Mouse (Mus musculus) forebrain, embryonic 12.5 days (tissue): ENCODE results near the gene D230025D16Rik. TPM values are rescaled to one million over a fixed set of nuclear protein-coding genes. Genes with fewer than 3 reads are reported as not detected.
"Not testable (repeated sequence)": the region's sequence is repeated elsewhere in the genome, so short reads cannot be mapped to it uniquely, and the experiment has no call there.

Source experiments
- ATAC-seq: fragments of 200-750 bp; cut with Nextera tagmentation; 2 replicates; pipeline ENCODE4 v1.8.0; 2017; ENCODE audit warnings: moderate TSS enrichment; ENCODE audit not compliant: low FRiP score
- H3K27ac ChIP-seq: fragments of 300-500 bp; sonication (generic); 2 replicates; pipeline ENCODE4 v1.5.1; 2016; ENCODE audit warnings: mild to moderate bottlenecking
- H3K27me3 ChIP-seq: fragments of 300-500 bp; sonication (generic); 2 replicates; pipeline ENCODE4 v1.6.1; 2016; ENCODE audit warnings: mild to moderate bottlenecking
- H3K36me3 ChIP-seq: fragments of 300-500 bp; sonication (generic); replicated peaks from 2 replicates; pipeline ENCODE4 v1.6.1; 2016; ENCODE audit warnings: mild to moderate bottlenecking
- H3K4me1 ChIP-seq: fragments of 300-500 bp; sonication (generic); 2 replicates; pipeline ENCODE4 v1.6.1; 2016
- H3K4me2 ChIP-seq: fragments of 300-500 bp; sonication (generic); 2 replicates; pipeline ENCODE4 v1.6.1; 2016; ENCODE audit warnings: mild to moderate bottlenecking, moderate library complexity
- H3K4me3 ChIP-seq: fragments of 300-500 bp; sonication (generic); replicated peaks from 2 replicates; pipeline ENCODE4 v1.5.1; 2016; ENCODE audit warnings: mild to moderate bottlenecking
- H3K9ac ChIP-seq: fragments of 300-500 bp; sonication (generic); 2 replicates; pipeline ENCODE4 v1.6.1; 2016; ENCODE audit warnings: mild to moderate bottlenecking
- H3K9me3 ChIP-seq: fragments of 300-500 bp; sonication (generic); 2 replicates; pipeline ENCODE4 v1.6.1; 2016
- WGBS: fragments of 180-500 bp; shearing (Covaris S2); methylation state at CpG from one replicate; pipeline ENCODE4 v1.1.7; 2016; 5-methylcytosine and 5-hydroxymethylcytosine counted together
- polyA plus RNA-seq: library from polyadenylated mRNA; unstranded; fragments of >200 nt; fragmentation: Nextera tagmentation; extraction: Ambion mirVana; gene quantifications from 2 replicates; pipeline ENCODE4 v1.2.1, GENCODE M21; 2016

D230025D16Rik gene
- polyA plus RNA-seq, 1 experiment from 2014 or later: 26.5 TPM

DNA sequence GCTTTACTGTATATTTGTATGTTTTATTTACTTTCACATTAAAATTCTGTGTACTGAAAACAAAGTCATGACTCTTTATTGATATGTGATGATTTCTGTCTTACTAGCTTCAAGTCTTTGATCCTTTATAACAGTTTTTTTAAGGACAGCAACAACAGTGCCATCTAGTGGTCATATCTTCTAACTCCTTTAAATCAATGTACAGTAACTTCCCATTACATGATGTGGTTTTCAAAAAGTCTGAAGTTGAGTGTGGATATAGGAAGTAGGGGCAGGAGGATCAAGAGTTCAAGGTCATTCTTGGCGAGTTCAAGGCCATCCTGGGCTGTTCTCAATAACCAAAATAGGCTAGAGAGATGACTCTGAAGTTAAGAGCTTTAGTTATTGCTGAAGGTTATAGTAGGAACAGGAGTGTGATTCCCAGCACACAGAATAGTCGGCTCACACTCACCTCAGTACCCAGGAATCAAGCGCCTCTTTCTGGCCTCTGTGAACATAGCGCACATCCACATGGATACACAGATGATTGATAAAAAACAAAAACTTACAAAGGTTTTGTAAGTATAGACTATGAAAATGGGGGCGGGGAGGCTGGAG, 6.9 kb upstream of the D230025D16Rik start:
- ATAC-seq: peak; percentile 65; the same call in 1 of the 2 replicates
- H3K27ac ChIP-seq: no peak overlapping the region
- no peaks in the 10 kb centered on the region for H3K9me3 ChIP-seq
- H3K4me2 ChIP-seq: no peak overlapping the region
- peaks cover 13% of the 10 kb centered on the region; the same call in 1 of the 2 replicates for H3K36me3 ChIP-seq
- no peaks in the 10 kb centered on the region for H3K27me3 ChIP-seq
- no peaks in the 10 kb centered on the region for H3K4me1 ChIP-seq
- H3K9ac ChIP-seq: no peak overlapping the region
- 82% methylated on average over 5 of the region's 5 CpGs for WGBS
- no peak overlapping the region for H3K4me3 ChIP-seq

DNA sequence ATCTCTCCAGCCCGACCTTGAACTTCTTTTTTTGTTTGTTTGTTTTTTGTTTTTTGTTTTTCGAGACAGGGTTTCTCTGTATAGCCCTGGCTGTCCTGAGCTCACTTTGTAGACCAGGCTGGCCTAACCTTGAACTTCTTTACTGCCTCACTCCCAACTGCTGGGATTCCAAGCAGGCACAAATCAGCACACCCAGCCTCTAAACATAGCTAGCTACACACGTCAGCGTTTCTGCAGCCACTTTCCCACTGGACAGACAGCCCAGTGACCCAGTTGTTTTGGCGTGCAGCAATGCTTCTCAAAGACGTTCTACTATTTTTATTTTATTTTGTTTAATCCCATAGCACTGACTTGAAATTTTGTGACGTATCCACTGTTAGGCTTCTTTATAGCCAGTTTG, 1.1 kb upstream of the D230025D16Rik start:
- Histone ChIP-seq H3K9ac (no peak overlapping the region), H3K4me2 (no peak overlapping the region), H3K4me1 (peaks cover 18% of the 10 kb centered on the region), H3K36me3 (no peaks in the 10 kb centered on the region), H3K27me3 (no peaks in the 10 kb centered on the region), H3K4me3 (no peak overlapping the region), H3K9me3 (no peaks in the 10 kb centered on the region), H3K27ac (no peak overlapping the region)
- 84% methylated on average over 7 of the region's 7 CpGs for WGBS
- no peak for ATAC-seq

DNA sequence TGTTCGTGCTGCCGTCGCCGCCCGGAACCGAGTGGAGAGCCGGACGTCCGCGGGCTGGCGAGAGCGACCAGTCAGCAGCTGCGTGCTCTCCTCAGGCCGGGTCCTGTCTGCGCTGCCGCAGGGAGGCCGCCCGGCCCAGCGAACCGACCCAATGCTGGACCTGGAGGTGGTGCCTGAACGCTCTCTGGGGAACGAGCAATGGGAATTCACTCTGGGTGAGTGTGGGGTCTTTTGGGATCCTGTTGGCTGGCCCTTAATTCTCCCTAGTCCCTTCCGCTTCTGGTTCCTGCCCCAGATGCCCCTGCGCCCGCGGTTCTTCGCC, 288 bp downstream of the D230025D16Rik start:
- Histone ChIP-seq H3K27ac (peak overlapping the region; percentile 79), H3K36me3 (no peaks in the 10 kb centered on the region), H3K4me2 (peak overlapping the region; percentile 83), H3K4me1 (peaks cover 18% of the 10 kb centered on the region), H3K9me3 (no peaks in the 10 kb centered on the region), H3K4me3 (peak overlapping the region; percentile 94), H3K27me3 (no peaks in the 10 kb centered on the region), H3K9ac (peak overlapping the region; percentile 90)
- ATAC-seq: no peak
- under 1% methylated on average over 27 of the region's 27 CpGs for WGBS

DNA sequence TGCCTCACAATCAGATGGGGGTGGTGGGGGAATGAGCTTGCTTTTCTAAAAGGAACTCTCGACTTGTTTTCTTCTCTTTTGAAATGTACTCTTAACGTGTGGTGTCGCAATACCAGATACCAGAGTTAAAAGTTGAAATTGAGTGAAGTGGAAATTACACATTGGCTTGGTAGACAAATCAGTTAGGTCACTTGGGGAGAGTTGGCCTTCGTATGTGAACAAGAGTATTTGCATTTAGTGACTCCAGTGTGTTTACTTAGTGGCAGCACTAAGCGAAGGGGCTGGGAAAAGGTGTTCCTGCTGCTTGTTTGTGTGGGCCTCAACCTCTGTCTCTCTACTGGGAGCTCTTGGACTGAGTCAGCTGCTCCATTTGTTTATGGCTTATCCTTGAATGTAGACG, 972 bp downstream of the D230025D16Rik start:
- ATAC-seq: no peak
- no peaks in the 10 kb centered on the region for H3K27me3 ChIP-seq
- H3K36me3 ChIP-seq: no peaks in the 10 kb centered on the region
- peak overlapping the region; percentile 83 for H3K4me2 ChIP-seq
- H3K27ac ChIP-seq: no peak overlapping the region
- no peaks in the 10 kb centered on the region for H3K9me3 ChIP-seq
- peaks cover 18% of the 10 kb centered on the region for H3K4me1 ChIP-seq
- peak overlapping the region; percentile 90 for H3K9ac ChIP-seq
- 31% methylated on average over 6 of the region's 6 CpGs for WGBS
- H3K4me3 ChIP-seq: peak overlapping the region; percentile 94

DNA sequence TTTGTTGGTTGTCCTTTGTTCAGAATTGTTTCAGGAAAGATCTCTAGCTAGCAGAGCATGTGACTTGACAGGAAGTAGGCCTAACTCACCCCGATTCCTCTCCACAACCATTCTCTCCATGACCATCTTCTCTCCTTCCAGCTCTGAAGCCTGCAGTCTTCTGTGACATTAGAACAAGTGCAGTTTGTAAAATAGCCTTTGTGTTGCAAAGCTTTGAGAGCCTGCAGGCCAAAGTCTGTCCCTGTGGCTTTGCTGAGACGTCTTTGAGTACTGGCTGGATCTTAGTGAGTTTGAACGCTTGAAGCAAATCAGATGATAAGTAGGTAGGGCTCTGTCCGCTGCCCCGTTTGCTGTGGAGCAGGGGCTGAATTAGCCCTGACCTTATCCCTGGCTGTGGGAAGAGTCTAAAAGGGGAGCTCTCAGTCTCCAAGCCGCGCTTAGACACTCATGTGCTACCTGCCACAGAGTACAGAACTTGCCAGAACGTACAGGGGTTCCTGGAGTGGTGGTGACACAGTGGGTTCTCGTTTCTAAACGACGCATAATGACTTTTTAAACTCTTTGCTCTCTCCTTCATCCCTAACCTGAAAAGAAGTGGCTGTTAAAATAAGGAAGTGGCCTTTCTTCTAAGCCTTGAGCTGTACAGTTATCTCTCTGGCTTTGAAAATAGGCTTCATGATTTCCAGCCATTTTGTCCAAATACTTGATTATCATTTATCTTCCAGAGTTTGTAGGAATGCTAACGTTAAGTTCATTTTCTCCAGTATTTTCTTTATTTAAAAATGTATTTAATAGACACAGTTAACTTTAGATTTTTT, 6.8 kb downstream of the D230025D16Rik start:
- WGBS: 87% methylated on average over 12 of the region's 12 CpGs
- Histone ChIP-seq H3K4me1 (no peaks in the 10 kb centered on the region), H3K27me3 (no peaks in the 10 kb centered on the region), H3K4me3 (no peak overlapping the region), H3K36me3 (peaks cover 19% of the 10 kb centered on the region; the same call in 1 of the 2 replicates), H3K4me2 (no peak overlapping the region), H3K9me3 (no peaks in the 10 kb centered on the region), H3K27ac (no peak overlapping the region), H3K9ac (no peak overlapping the region)
- no peak for ATAC-seq

DNA sequence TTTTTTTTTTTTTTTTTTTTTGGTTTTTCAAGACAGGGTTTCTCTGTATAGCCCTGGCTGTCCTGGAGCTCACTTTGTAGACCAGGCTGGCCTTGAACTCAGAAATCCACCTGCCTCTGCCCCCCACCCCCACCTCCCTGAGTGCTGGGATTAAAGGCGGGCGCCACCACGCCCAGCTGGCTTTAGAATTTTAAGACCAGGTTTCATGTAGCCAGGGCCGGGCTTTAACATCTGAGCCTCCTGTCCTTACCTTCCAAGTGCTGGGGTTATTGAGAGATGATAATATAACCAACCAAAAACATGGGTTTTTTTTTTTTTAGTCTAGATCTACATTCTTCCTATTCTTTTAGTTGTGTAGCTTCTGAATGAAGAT, 7.4 kb downstream of the D230025D16Rik start:
- peaks cover 21% of the 10 kb centered on the region; the same call in 1 of the 2 replicates for H3K36me3 ChIP-seq
- H3K4me1 ChIP-seq, H3K4me2 ChIP-seq, H3K9me3 ChIP-seq, ATAC-seq, H3K9ac ChIP-seq, H3K27ac ChIP-seq, H3K27me3 ChIP-seq, H3K4me3 ChIP-seq: not testable (repeated sequence)
- WGBS: 91% methylated on average over 4 of the region's 4 CpGs

DNA sequence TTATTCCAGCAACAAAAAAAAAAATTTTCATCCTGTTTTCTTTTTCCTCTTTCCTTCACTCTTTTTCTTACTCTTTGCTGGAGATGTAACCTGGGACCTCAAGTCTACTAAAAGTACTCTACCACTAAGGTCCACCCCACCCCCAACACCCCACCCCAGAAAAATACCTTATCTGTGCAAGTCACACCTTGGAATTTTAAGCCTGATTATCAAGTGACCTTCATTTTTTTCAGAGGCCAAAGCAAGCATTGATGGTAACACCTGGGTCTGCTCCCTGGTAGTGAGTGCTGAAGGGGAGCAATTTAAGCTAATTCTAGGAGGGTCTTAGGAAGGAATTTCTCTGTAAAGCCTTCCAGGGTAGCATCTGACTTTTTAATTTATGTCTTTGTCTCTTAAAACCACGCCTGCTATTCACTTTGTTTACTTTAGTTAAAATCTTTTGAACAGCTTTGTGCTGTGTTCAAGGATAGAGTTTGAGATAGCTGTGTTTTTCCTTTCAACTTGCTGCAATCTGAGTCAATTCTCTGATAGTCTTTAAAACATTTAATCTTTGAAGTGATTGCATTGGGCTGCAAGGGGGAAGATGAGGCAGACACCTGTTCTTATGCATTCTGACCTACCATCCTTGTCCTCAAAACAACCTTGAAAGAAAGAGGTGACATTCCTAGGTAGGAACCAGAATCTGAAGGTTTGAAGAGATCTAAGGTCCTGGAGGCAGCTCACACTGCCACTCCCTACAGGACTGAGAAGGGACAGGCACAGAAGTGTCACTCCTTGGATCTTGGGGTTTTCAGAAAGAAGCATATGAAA, 8.4 kb downstream of the D230025D16Rik start:
- Histone ChIP-seq H3K27ac (no peak overlapping the region), H3K27me3 (no peaks in the 10 kb centered on the region), H3K4me2 (no peak overlapping the region), H3K4me1 (no peaks in the 10 kb centered on the region), H3K4me3 (no peak overlapping the region), H3K36me3 (peaks cover 21% of the 10 kb centered on the region; the same call in 1 of the 2 replicates), H3K9ac (no peak overlapping the region), H3K9me3 (no peaks in the 10 kb centered on the region)
- 82% methylated on average over 1 of the region's 1 CpGs for WGBS
- no peak for ATAC-seq

DNA sequence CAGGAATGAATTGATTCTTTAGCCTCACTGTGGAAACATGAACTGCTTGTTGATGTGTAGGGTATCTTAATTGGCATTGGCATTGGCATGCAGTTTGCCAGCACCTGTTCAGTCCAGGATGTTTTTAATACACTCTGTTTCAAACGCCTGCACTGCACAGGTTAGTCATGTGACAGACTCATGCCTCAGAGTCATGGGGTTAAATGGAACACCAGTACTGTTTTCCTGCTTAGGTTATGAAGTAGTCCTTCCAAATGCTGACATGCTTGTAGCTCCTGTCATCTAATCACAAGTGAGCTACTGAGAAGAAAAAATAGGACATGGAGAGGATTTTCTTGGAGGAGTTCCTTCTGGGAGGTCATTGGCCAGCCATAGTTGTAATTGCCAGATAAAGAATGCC, 10.3 kb downstream of the D230025D16Rik start:
- no peak overlapping the region for H3K27ac ChIP-seq
- H3K9ac ChIP-seq: no peak overlapping the region
- no peak overlapping the region for H3K4me2 ChIP-seq
- WGBS: 82% methylated on average over 1 of the region's 1 CpGs
- ATAC-seq: no peak
- no peaks in the 10 kb centered on the region for H3K27me3 ChIP-seq
- no peaks in the 10 kb centered on the region for H3K4me1 ChIP-seq
- H3K4me3 ChIP-seq: no peak overlapping the region
- no peaks in the 10 kb centered on the region for H3K9me3 ChIP-seq
- H3K36me3 ChIP-seq: peaks cover 31% of the 10 kb centered on the region

DNA sequence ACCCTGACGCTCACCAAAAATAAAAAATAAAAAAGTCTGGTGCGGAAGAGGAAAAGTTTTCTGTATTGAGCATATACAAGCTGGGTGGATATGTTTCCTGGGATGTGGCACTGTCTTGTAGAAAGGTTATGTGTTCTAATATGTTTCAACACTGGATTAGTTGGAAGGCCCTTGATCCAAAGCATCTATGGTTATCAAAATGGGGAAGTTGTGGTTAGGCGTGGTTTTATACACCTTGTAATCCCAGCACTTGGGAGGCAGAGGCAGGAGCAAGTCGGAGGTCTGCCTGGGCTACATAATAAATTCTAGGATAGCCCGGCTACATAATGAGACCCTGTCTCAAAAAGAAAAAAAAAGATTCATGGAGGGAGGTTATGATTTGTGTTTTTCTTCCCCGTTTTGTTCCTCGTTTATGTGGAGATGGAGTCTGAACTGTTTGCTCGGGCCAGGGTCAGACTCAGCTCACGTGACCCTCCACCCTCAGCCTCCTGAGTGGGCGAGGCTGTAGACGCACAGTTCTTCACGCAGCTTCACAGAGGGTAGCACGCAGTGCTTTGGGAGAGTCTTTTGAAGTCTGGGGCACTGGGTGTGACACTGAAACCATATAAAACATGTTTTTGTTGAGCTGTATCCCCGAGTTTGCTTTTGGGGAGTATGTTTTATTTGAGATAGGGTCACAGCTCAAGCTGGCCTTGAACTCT, 12.6 kb downstream of the D230025D16Rik start:
- no peak overlapping the region for H3K4me3 ChIP-seq
- H3K27ac ChIP-seq: no peak overlapping the region
- no peaks in the 10 kb centered on the region for H3K9me3 ChIP-seq
- no peaks in the 10 kb centered on the region for H3K4me1 ChIP-seq
- no peak overlapping the region for H3K4me2 ChIP-seq
- H3K36me3 ChIP-seq: peaks cover 52% of the 10 kb centered on the region
- 91% methylated on average over 14 of the region's 14 CpGs for WGBS
- ATAC-seq: no peak
- no peak overlapping the region for H3K9ac ChIP-seq
- H3K27me3 ChIP-seq: no peaks in the 10 kb centered on the region

DNA sequence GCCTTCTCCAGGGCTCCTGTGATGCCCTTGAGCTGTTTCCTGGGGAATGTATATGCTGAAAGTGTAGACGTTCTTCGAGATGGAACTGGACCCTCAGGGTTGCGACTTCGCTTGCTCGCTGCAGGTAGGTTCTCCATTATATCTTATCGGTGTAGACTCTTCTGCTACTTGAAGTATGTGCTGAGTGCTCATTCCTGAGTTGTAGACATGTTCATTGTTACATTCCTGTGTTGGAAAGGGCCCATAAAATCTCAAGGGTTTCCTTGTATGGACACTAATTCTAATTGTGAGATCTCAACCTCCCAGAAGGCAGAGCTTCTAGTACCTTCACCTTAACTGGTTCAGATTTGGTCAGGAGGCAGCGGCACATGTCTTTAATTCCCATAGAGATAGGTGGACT, 16.1 kb downstream of the D230025D16Rik start:
- no peak for ATAC-seq
- no peaks in the 10 kb centered on the region for H3K4me1 ChIP-seq
- no peak overlapping the region for H3K4me3 ChIP-seq
- H3K36me3 ChIP-seq: peaks cover 42% of the 10 kb centered on the region
- WGBS: 97% methylated on average over 7 of the region's 7 CpGs
- no peak overlapping the region for H3K9ac ChIP-seq
- no peaks in the 10 kb centered on the region for H3K9me3 ChIP-seq
- H3K27me3 ChIP-seq: no peaks in the 10 kb centered on the region
- H3K27ac ChIP-seq: no peak overlapping the region
- H3K4me2 ChIP-seq: no peak overlapping the region

DNA sequence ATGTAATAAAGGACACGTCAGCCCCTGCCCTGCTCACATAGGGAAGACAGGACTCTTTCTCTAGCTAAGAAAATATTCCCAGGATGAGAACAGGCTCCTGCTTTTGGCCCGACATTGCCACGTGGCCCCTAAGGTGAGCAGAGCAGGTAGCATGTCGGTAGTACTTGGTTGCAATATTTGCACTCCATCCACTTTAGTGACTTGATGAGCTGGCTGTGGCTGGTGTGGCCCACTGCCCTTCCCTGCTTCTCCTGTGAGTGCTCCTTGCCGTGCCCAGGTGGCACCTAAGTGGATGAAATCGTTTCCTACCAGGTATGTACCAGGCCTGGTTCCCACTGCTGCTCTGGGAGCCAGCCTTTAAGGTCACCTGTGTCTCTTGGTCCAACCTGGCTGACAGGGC, 27.0 kb downstream of the D230025D16Rik start:
- Histone ChIP-seq H3K4me2 (no peak overlapping the region), H3K27ac (no peak overlapping the region), H3K9me3 (no peaks in the 10 kb centered on the region), H3K9ac (no peak overlapping the region), H3K4me3 (no peak overlapping the region), H3K36me3 (peaks cover 52% of the 10 kb centered on the region), H3K4me1 (peaks cover 15% of the 10 kb centered on the region), H3K27me3 (peaks cover 30% of the 10 kb centered on the region)
- ATAC-seq: no peak
- WGBS: 94% methylated on average over 6 of the region's 6 CpGs
